Mouse (Mus musculus): ENCODE results near the gene Mcm5.

Gene Mcm5

DNA sequence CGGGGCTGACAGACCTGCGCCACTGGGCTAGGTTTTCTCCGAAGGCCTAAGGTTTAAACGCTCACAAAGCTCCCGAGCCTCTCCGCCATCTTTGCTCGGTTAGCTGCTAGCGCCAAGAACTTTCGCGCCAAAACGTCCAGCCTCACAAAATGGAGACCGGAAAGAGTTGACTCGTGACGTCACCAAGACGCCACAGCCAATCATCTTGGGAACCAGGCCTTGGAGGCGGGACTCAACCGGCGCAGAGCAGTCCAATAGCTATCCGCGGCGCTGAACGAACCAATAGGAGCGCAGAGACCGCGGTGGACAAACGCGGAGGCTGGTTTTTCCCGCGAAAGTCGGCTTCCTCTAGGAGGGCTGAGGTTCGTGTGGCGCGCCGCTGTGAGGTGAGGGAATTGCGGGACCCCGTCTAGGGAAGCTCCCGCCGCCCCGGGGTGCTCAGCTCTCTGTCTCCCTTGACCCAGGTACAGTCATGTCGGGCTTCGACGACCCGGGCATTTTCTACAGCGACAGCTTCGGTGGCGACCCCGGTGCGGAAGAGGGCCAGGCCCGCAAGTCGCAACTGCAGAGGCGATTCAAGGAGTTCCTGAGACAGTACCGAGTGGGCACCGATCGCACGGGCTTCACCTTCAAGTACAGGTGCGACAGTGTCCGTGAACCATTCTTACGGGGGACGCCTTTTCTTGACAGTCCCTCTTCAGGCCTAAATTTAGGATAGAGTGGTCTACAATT lies at the start of gene Mcm5:
TSS of gene Mcm5 (plus strand) at position 334 of the 732 bp plus-strand sequence.
- DNase-seq = peak; percentile 99

DNA sequence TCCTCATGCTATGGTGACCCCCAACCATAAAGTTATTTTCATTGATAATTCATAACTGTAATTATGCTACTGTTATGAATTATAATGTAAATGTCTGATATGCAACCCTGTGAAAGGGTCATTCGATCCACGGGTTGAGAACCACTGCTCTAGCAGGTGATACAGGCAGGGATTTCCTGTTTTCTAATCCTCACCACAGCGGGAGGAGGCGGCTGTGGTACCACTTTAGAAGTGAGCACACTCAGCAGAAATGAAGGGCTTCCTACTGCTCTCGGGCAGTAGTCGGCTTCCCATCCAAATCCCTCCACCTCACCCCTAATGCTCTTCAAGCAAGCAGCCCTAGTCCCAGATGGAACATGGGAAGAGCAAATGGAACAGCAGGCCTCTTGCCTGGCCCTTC lies 49.3 kb upstream of the Mcm5 start:
- DNase-seq = no peak

DNA sequence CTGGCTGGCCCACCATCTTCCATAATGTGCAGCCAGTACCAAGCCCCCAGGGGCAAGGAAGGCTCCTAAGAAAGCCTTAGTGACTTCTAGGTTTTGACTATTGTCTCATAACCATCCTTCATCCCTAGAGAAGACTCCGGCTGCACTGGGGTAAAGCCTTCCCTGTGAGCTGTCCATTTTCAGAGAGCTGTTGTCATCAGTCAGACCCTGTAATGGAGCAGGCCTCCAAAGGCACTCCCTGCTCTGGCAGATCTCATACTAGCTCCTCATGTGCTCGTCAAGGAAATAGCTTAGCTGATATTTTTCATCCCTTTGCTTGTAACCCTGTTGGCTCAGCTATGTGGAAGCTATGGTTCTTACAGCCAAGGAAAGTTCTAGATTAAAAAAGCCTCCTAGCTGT lies 48.6 kb upstream of the Mcm5 start:
- no peak for DNase-seq

DNA sequence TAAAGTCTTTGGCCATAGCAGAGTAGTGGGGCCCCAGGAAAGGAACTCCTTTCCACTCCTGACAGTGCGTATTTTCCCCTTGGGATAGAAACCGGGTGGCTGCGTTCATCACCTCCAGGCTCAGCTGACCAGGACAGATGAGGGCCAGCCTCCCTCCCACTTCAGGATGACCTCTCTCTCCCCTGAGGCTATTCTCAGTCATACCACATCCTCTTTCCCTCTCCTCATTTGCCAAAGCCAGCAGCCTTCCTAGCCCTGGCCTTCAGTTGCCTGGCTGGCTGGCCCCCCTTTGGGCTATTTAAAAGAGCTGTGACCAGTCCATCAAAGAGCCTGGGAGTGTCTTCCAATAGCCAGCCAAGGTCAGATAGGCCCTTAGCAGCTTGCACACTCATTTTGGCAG lies 46.1 kb upstream of the Mcm5 start:
- no peak for DNase-seq

DNA sequence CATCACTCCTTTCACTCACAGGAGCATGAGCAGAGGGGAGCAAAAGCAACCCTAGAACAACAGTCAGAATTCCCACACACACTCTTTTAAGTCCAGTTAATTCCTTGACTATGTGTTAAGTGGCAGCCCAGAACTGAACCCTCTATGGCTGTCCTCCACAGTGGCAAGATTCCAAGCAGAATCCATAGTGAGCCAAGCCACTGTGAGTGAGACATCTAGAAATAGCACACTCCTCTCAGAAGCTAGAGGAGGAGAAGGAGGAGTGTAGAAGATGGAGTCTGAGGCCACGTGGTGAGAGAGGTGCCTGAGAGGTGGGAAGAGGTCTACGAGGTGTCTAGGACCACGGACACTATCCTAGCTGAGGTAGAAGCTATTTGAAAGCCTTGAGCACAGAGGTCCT lies 44.6 kb upstream of the Mcm5 start:
- DNase-seq = no peak

DNA sequence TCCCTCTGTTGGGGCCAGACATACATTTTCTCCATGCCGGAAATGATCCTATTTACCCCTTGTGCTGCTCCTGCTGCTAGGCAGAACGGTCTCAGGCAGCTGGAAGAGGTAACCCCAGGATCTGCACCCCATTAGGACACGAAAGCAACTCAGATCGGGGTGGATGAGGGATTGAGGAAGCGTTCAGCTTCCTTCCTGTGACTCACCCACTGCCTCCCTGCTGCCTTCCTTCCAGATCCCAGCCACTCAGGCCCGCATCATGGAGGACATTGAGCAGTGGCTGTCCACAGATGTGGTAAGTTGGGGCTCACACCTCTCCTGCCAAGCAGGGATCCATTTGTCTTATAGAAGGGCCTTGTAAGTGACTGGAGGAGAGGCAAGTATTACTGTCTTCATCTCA lies 42.1 kb upstream of the Mcm5 start:
- DNase-seq = no peak

DNA sequence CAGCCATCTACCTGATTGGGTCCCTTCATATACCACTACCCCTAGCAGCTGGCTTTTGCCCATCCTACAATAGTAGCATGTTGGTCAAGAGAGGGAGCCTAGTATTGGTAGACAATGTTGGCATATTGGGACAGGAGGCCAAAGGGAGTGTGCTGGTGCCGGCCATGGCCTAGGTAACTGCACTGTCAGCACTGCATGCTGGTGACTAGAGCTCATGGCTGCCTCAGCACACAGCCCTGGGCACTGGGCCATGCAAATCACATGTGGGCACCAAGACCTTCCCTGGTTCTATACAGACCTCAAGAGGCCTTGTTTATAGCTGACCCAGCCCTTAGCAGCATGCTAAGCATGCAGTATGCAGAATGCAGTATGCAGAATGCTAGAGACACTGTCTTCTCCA lies 39.1 kb upstream of the Mcm5 start:
- DNase-seq = no peak

DNA sequence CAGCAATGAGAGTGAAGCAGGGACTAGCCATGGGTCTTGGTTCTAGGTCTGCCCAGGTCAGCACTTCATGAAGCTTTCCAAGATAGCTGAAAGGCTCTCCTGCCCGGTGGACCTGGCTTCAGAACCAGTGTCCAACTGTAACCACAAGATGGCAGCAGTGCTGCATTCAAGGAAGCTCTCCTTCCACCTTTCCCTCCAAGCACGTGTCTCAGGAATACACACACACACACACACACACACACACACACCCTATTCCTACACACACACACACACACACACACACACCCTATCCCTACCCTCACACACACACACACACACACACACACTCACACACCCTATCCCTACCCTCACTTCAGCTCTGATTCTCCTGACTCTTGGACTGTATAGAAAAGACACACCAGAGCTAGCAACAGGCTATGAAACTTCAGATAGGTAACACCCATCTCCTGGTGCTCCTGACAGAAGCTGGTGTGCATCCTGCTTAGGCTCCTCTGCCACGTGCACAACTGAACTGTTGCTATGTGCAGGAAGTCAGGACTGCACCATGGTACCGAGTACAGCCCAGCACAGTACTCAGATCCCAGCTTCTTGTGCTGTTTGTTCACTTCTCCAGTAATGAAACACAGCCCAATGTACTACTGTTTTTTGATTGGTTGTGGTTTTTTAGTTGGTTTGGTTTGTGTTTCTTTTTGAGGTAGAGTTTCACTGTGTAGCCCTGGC lies 37.6 kb upstream of the Mcm5 start:
- peak; percentile 61 to 68 for DNase-seq

DNA sequence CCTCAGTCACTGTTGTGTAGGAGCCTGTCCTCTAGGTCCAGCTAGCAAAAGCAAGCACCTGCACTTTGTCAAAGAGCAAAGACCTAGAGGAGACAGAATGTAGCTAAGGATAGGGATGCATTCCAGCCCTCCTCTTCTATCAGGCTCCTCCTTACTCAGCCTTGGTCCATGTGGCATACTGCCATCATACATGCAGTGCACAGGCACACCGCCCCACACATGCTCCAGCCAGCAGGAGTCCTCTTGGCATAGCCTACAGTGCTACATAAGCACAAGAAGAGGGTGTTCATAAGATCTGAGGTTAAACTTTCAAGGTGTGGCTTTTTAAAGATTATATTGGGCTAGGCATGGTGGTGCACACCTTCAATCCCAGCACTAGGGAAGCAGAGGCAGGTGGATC lies 34.5 kb upstream of the Mcm5 start:
- no peak for DNase-seq

DNA sequence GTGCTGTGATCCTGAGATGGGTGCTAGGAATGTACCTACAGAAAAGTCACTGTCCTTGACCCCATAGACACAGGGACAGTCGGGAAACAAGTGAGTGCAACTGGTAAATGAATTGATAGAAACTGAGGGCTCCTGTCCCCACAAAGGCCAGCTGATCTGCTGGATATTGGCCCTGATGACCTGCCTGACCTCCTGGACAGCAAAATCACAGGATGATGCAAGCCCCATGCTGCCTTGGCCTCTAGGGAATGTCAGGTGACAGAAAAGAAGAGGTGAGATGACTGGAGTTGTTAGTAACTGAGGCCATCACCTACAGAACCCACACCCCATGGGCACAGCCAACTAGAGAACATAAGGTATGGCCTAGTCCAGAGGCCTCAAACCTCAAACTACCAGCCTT lies 31.2 kb upstream of the Mcm5 start:
- DNase-seq = no peak

DNA sequence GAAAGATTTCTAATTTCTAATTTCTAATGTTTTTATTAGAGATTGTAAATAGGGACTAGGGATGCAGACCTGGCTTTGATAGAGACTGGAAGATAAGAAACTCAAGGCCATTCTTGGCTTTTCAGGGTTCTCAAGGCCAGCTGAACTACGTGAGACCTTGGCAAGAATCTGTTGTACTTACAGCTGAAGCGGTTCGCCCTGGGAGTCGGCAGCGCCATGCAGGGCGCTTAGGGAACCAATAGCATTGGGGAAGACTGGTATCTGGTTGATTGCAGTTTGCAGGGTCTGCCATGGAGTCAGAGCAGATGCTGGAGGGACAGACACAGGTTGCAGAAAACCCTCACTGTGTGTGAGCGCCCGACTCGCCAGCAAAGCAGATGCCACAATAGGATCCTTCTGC lies 30.5 kb upstream of the Mcm5 start:
- DNase-seq = no peak

DNA sequence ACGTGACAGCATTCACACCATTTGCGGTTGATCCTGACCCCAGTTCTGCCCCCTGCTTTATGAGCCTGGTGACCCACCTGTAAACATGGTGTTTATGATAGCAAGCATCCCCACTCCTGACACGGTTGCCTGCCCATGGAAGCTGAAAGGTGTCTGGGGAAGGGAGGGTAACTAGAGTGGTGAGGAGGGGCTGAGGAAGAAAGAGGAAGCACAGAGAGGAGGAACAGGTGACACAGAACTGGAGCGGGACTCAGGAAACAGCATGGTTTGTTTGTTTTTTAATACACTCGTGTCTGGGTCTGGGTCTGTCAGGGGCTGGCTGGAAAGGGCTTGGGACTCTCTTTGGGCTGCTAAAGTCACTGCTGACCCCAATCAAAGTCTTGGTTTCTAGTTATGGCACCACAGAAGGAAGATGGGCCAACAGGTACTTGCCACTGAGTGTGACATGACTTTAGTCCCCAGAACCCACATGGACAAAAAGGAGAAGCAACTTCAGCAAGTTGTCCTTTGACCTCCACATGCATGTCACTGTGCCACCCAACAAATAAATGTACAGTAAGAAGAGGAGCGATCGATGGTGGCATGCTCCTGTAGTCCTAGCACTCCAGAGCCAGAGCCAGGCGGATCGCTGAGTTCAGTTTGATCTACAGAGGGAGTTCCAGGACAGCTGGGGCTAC lies 27.9 kb upstream of the Mcm5 start:
- no peak for DNase-seq

DNA sequence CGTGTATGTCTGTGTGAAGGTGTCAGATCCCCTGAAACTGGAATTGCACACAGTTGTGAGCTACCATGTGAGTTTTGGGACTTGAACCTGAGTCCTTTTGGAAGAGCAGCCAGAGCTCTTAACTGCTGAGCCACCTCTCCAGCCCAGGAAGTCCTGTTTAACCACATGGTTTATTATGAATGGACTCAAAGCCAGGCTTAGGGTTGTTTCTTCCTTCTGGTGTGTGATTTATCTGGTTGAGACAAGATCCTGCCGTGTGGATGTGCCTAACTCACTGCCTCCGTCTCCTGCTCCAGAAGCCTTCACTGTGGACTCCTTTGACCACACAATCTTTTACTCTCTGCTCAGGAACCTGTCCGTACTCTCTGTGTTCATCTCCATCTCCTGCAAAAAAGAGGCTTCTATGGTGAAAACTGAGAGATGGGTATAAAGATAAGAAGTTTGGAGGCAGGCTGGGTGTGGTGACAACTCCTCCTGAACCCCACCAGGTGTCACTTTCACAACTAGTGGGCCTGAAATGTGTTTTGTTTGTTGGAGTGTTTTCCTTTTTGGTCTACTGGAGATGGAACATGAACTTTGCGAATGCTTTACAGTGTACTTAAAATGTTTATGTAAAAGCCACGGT lies 27.1 kb upstream of the Mcm5 start:
- DNase-seq = no peak

DNA sequence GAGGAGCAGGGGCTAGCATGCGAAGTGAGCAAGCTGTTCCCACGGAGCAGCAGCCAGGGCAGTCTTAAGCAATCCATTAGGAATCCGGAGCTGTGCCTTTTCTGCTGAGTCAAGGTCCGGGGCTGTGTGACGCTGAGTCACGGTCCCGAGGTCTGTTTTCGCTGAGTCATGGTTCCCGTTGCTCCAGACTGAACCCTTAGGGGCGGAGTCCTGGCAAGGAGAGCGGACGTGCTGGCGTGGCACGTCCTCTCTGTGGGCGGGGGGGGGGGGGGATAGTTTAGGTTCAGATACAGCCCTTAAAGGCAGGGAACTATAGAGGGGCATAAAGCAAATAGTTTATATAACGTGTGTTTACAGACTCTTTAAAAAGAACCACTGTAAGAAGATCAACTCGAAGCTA lies 25.5 kb upstream of the Mcm5 start:
- DNase-seq = peak; percentile 39 to 70

DNA sequence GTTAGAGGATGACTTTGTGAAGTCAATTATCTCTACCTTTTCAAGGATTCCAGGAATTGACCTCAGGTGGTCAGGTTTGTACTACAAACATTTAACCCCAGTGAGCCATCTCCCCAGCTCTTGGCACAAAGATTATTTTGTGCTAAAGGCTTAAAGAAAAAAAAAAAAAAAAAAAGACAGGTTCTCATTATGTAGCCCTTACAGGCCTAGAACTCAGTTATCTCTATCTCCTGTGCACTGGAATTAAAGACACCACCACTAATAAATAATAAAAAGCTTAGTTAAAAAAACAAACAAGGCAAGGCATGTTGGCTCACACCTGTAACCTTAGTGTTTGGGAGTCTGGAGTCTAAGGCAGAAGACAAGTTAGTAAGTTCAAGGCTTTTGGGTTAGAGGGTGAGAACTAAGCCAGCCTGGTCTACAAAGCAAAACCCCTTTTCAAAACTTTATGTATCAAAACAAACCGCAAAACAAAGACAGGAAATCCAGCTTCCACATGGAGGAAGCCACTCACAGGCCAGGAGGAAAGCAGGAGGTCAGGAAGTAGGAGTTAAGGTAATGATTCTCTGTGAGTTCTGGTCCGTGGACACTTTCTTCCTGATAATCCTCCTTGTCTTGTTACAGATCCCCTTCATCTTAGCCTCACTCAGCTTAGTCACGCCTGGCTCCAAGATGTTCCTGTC lies 24.8 kb upstream of the Mcm5 start:
- no peak for DNase-seq

DNA sequence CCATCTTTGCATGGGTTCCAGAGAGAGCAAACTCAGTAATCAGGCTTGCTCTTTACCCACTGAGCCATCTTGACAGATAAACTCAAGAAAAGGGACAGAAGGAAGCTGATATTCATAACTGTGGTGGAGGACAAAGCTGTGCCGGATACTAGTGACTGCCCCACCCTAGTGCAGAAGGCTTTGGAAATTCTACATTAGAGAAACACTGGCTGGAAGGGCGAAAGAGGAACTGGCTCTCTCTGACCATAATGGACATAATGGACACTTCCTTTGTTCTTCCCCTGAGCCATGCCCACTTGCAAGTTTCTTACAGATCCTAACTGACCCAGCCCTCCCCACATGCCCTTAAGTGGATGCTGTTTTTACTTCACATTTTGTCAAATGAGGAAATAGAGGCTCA lies 23.4 kb upstream of the Mcm5 start:
- DNase-seq = no peak

DNA sequence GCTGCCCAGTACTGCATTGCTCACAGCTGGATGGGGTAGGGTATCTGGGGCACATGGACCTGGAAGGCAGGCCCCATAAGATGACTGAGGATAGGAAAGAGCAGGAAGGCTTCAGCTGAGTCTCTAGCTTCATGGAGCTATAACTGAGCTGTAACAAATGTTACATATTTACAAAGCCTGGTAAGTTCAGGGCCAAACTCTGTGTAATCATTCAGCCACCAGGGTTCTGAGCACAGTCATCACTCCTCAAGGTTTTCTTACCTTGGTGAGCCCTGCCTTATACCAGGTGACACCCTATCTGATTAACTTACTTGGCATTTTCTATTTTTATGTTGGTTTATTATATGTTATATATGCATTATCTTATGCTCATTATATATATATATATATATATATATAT lies 22.2 kb upstream of the Mcm5 start:
- DNase-seq = no peak

DNA sequence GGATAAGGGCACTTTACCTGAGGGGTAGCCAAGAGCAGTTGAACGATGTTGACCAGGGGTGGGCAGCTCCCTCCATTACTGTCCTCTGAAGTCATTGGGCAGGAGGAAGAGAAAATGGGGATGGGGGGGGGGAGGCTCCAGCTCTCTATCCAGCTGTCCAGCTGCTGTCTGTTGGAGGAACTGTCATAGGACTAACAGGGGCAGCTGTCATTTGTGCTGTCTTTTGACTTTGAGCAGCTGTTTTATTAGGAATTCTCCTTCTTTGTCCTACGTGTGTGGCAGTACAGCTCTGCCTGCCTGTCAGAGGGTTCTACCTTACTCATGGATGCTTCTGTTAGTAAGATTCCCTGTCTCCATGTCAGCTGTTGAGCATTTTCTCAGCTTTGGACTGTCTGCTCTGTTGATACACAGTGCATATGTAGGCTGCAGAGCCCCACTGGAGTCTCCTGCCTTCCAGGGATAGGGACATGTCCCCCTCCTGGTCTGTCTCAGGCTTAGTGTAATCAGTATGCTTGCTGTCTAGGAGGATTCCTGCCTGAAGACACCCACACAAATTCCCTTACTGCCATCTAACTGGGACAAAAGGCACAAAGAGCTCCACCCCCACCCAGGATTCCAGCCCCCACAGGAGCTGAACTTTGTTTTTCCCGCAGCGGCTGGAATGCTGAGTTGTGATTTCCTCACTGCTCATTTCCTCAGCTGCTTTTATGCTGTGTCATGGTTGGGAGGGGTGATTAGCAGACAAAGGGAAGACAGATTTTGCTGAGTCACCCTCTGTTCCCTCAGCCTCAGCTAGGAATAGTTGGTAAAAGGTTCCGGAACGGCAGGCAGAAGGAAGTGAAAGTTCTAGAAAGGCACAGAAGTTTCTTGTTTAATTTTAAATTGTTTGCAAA lies 20.1 kb upstream of the Mcm5 start:
- no peak for DNase-seq

DNA sequence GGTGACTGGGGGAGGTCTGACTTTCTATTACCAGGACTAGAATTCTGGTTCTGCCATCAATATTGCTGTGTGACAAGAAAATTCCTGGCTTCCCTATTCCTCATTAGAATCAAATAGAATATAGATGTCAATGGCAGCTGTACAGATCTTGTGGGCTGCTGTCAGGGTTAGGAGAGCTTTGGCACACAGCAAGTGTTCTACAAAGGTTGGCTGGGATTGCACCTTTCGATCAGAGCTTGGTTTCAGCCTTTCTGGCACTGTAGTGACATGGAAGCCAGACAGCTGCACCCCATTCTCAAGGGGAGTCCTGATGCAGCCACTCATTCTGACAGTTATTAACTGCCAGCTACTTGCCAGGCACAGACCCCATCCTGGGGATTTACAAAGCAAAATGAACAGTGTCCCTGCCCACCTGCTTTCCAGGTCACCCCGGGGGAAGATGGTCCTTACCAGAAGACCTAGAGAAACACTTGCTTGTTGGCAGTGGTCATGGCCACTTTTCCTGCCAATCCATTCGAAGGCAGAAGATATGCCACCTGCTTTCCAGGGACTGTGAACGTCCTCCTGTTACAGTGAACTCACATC lies 18.5 kb upstream of the Mcm5 start:
- no peak for DNase-seq

DNA sequence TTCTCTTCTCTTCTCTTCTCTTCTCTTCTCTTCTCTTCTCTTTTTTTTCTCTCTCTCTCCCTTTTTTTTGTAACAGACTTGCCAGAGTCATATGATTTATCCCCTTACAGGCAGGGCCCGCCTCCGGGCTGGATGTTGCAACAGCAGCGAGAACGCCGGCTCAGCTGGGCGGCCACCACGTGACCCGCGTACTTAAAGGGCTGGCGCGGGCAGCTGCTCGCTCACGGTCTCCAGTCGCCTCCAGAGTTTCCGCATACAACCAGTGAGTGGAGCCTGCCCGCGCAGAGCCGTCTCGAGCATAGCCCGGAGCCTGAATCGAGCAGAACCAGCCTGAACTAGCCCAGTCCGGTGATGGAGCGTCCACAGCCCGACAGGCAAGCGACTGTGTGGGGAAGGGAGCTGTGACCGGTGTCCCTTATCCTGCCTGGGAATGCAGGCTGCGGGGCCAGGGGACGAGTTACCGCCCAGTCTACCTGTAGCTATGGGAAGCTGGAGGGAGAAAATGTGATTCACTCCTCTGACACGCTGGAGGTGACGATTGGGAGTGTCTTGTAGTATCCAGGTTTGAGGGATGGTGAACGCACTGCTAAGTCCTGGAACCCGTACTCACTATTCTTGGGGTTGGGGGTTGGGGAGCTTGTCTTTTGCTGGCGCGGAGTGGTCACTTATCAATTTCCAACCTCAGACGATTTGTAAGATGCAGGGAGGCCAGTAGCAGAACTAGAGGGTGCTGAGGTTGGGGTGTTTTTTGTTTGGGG lies 15.8 kb upstream of the Mcm5 start, which contains the start of gene Hmox1:
TSS of gene Hmox1 (plus strand) at position 223 of the 758 bp plus-strand sequence.
- DNase-seq = peak; percentile 76 to 80

DNA sequence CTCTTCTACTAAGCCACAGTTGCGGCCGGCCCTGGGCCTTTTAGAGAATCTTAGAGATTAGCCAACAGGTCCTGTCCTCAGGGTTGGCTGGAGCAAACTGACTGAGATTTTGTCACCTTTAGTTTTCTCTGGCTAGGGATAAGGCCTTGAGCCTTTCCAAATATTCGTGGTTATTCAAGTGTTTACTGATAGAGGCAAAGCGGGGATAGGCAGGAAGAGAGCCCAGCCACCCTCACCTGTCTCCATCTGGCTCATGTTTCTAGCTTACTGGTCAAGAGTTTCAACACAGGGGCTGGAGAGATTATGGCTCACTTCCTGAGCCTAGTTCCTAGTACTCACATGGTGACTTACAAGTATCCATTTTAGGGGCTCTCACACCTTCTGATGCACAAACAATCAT lies 6.4 kb upstream of the Mcm5 start:
- no peak for DNase-seq
